ENCODE assay signal across 8 mouse cellular contexts in genomic region chr3:87859813-87860212, GRCm38 (mm10). TPM values are rescaled to one million over a fixed set of nuclear protein-coding genes. Genes with fewer than 3 reads are reported as not detected.
A peak's percentile ranks its signal among the peaks of the same experiment; 100 is the strongest.
DNase-seq lines count a peak whose midpoint lies in the region; ATAC-seq and TF ChIP-seq lines count a peak whose summit lies in the region.

No protein-coding gene starts in this region.

- peak; percentile 71 for DNase-seq in T-cell, adult 2 months (ENCODE audit: low spot score)
- DNase-seq in gastrocnemius, postnatal 10 days = peak; percentile 44
- peak; percentile 71 for DNase-seq in limb, embryonic 14.5 days (ENCODE audit: low spot score)
- peak; percentile 78 for DNase-seq in thymus, postnatal 0 days (ENCODE audit: low spot score)

- H3K9ac ChIP-seq in kidney, embryonic 14.5 days (ENCODE audit: low read depth, low read length) = no peak overlapping the region
- no peak overlapping the region for H3K9ac ChIP-seq in limb, embryonic 14.5 days (ENCODE audit: low read depth, low read length, severe bottlenecking)
- no peak overlapping the region for H3K9ac ChIP-seq in neural tube, embryonic 13.5 days

- H3K79me3 ChIP-seq in C2C12 (ENCODE audit: low read depth) = no peaks in the 10 kb centered on the region

- no peaks in the 10 kb centered on the region for H3K27me3 ChIP-seq in C2C12 (ENCODE audit: control insufficient read depth, insufficient read depth, insufficient read length)
- H3K27me3 ChIP-seq in kidney, embryonic 14.5 days (ENCODE audit: control insufficient read depth, insufficient read depth, low read length) = no peaks in the 10 kb centered on the region
- H3K27me3 ChIP-seq in limb, embryonic 14.5 days (ENCODE audit: control insufficient read depth, insufficient read depth, low read length) = no peaks in the 10 kb centered on the region
- H3K27me3 ChIP-seq in neural tube, embryonic 13.5 days = no peaks in the 10 kb centered on the region

- WGBS in kidney, embryonic 14.5 days = 26% methylated on average over 3 of the region's 3 CpGs
- WGBS in limb, embryonic 14.5 days = 34% methylated on average over 3 of the region's 3 CpGs
- 35% methylated on average over 3 of the region's 3 CpGs for WGBS in neural tube, embryonic 13.5 days

- peaks cover 59% of the 10 kb centered on the region for H3K36me3 ChIP-seq in C2C12 (ENCODE audit: control insufficient read depth, insufficient read depth)
- H3K36me3 ChIP-seq in kidney, embryonic 14.5 days (ENCODE audit: control insufficient read depth, insufficient read depth, low read length) = peaks cover 62% of the 10 kb centered on the region
- H3K36me3 ChIP-seq in limb, embryonic 14.5 days (ENCODE audit: control insufficient read depth, insufficient read depth, low read length) = peaks cover 81% of the 10 kb centered on the region
- peaks cover 72% of the 10 kb centered on the region for H3K36me3 ChIP-seq in neural tube, embryonic 13.5 days

- ATAC-seq in common myeloid progenitor, adult 5-6 weeks (replicated peaks; ENCODE audit: low read depth, poor library complexity, severe bottlenecking) = peak; percentile 92
- peak; percentile 54; the same call in 1 of the 2 replicates for ATAC-seq in kidney, embryonic 14.5 days (ENCODE audit: low FRiP score, low TSS enrichment)
- ATAC-seq in limb, embryonic 14.5 days (ENCODE audit: low FRiP score, low read depth) = peak; percentile 69; the same call in 1 of the 2 replicates
- ATAC-seq in neural tube, embryonic 13.5 days (ENCODE audit: low read depth) = 0 out of 2 replicates have a peak, but pooled peaks have one; percentile 36

- no peaks in the 10 kb centered on the region for H3K9me3 ChIP-seq in kidney, embryonic 14.5 days (ENCODE audit: control insufficient read depth, low read length)
- H3K9me3 ChIP-seq in limb, embryonic 14.5 days (ENCODE audit: control insufficient read depth, low read length) = no peaks in the 10 kb centered on the region
- no peaks in the 10 kb centered on the region for H3K9me3 ChIP-seq in neural tube, embryonic 13.5 days

- no peaks in the 10 kb centered on the region for H3K79me2 ChIP-seq in C2C12 (ENCODE audit: control insufficient read depth, insufficient read depth)

- TF ChIP-seq CTCF in C2C12 (IDR thresholded peaks at IDR 0.05; ENCODE audit: control insufficient read depth, insufficient read depth, insufficient read length) = peak; percentile 45

- no peak overlapping the region for H3ac ChIP-seq in C2C12 (ENCODE audit: control insufficient read depth, insufficient read length, low read depth)

- no peak overlapping the region for H3K4me2 ChIP-seq in kidney, embryonic 14.5 days (replicated peaks; ENCODE audit: low read depth, low read length)
- H3K4me2 ChIP-seq in limb, embryonic 14.5 days (replicated peaks; ENCODE audit: low read depth, low read length, severe bottlenecking) = no peak overlapping the region
- no peak overlapping the region for H3K4me2 ChIP-seq in neural tube, embryonic 13.5 days

- H3K27ac ChIP-seq in kidney, embryonic 14.5 days (ENCODE audit: low read depth, low read length) = no peak overlapping the region
- H3K27ac ChIP-seq in limb, embryonic 14.5 days (replicated peaks; ENCODE audit: low read depth, low read length) = no peak overlapping the region
- no peak overlapping the region for H3K27ac ChIP-seq in neural tube, embryonic 13.5 days (replicated peaks)

- no peak for TF ChIP-seq POLR2A in limb, embryonic 14.5 days (IDR thresholded peaks at IDR 0.05; ENCODE audit: borderline replicate concordance, extremely low read depth, insufficient read depth, insufficient read length)

- no peaks in the 10 kb centered on the region for H3K4me1 ChIP-seq in kidney, embryonic 14.5 days (ENCODE audit: control insufficient read depth, insufficient read depth, low read length)
- no peaks in the 10 kb centered on the region for H3K4me1 ChIP-seq in limb, embryonic 14.5 days (ENCODE audit: control insufficient read depth, insufficient read depth, low read length)
- 0 out of 2 replicates have a peak, but pooled peaks cover 4% of the 10 kb centered on the region for H3K4me1 ChIP-seq in neural tube, embryonic 13.5 days (replicated peaks)

- no peak overlapping the region for H3K4me3 ChIP-seq in C2C12 (ENCODE audit: insufficient read depth, poor library complexity, severe bottlenecking)
- H3K4me3 ChIP-seq in kidney, embryonic 14.5 days (ENCODE audit: low read length) = no peak overlapping the region
- no peak overlapping the region for H3K4me3 ChIP-seq in limb, embryonic 14.5 days (replicated peaks; ENCODE audit: low read length)
- H3K4me3 ChIP-seq in neural tube, embryonic 13.5 days = no peak overlapping the region

TF ChIP-seq in C2C12, 6 proteins besides CTCF, POLR2A, EP300 and RAD21:
- TF ChIP-seq MAX (IDR thresholded peaks at IDR 0.05) (no peak), USF1 (IDR thresholded peaks at IDR 0.05; ENCODE audit: low read depth) (no peak), FOSL1 (IDR thresholded peaks at IDR 0.05; ENCODE audit: insufficient read depth, low read length, poor library complexity, severe bottlenecking) (no peak), MYOG (IDR thresholded peaks at IDR 0.05; ENCODE audit: control insufficient read depth, extremely low read depth, insufficient read length) (no peak), MYOD1 (IDR thresholded peaks at IDR 0.05; ENCODE audit: control insufficient read depth, insufficient read length, low read depth) (no peak), CEBPB (IDR thresholded peaks at IDR 0.05; ENCODE audit: low read depth) (no peak)
TF ChIP-seq in C2C12: peak in this region for 0.

RNA-seq across cellular contexts. Expression of gene Sh2d2a, which starts 13.3 kb away (rescaled TPM):
- polyA plus RNA-seq in C2C12 (2012; fragmentation: generic; extraction: Trizol) = 0.01 TPM
- total RNA-seq in common myeloid progenitor, adult 5-6 weeks (2017) = 0.59 TPM in 1 of 2 replicates, not detected in the other
- under 1 TPM in 1 of 2 experiments, not detected in 1; 0.18 TPM for total RNA-seq in gastrocnemius, postnatal 10 days (2021)
- 0.22 TPM in 1 of 2 replicates, not detected in the other for polyA plus RNA-seq in kidney, embryonic 14.5 days (2014; fragmentation: Nextera tagmentation; extraction: Ambion mirVana)
- 0.08 and 0.18 TPM in 2 replicates for polyA plus RNA-seq in limb, embryonic 14.5 days (2012; rRNA removed)
- not detected in 2 replicates for polyA plus RNA-seq in limb, embryonic 14.5 days (2014; fragmentation: Nextera tagmentation; extraction: Ambion mirVana)
- not detected in 2 replicates for polyA plus RNA-seq in neural tube, embryonic 13.5 days (2015; fragmentation: Nextera tagmentation; extraction: Ambion mirVana)
- 101 and 108 TPM in 2 replicates for polyA plus RNA-seq in thymus, postnatal 0 days (2015; fragmentation: Nextera tagmentation; extraction: Ambion mirVana)

RNA-seq across cellular contexts. Expression of gene Prcc, which starts 25.6 kb away (rescaled TPM):
- 44.3 TPM for polyA plus RNA-seq in C2C12 (2012; fragmentation: generic; extraction: Trizol)
- 31.6 and 42.4 TPM in 2 replicates for total RNA-seq in common myeloid progenitor, adult 5-6 weeks (2017)
- total RNA-seq in gastrocnemius, postnatal 10 days (2021) = 10 to 100 TPM; 44.2 to 47.7 TPM
- polyA plus RNA-seq in kidney, embryonic 14.5 days (2014; fragmentation: Nextera tagmentation; extraction: Ambion mirVana) = 15.6 and 16.6 TPM in 2 replicates
- 48.5 and 50.6 TPM in 2 replicates for polyA plus RNA-seq in limb, embryonic 14.5 days (2012; rRNA removed)
- polyA plus RNA-seq in limb, embryonic 14.5 days (2014; fragmentation: Nextera tagmentation; extraction: Ambion mirVana) = 15.8 and 16.8 TPM in 2 replicates
- polyA plus RNA-seq in neural tube, embryonic 13.5 days (2015; fragmentation: Nextera tagmentation; extraction: Ambion mirVana) = 16.6 and 17.7 TPM in 2 replicates
- 13.9 and 14.4 TPM in 2 replicates for polyA plus RNA-seq in thymus, postnatal 0 days (2015; fragmentation: Nextera tagmentation; extraction: Ambion mirVana)

RNA-seq across cellular contexts. Expression of gene Pear1, which starts 35.7 kb away (rescaled TPM):
- polyA plus RNA-seq in C2C12 (2012; fragmentation: generic; extraction: Trizol) = 1.7 TPM
- 6.8 and 9.6 TPM in 2 replicates for total RNA-seq in common myeloid progenitor, adult 5-6 weeks (2017)
- 10 to 100 TPM; 19.6 to 19.7 TPM for total RNA-seq in gastrocnemius, postnatal 10 days (2021)
- polyA plus RNA-seq in kidney, embryonic 14.5 days (2014; fragmentation: Nextera tagmentation; extraction: Ambion mirVana) = 25.3 and 41.0 TPM in 2 replicates
- 47.2 and 65.4 TPM in 2 replicates for polyA plus RNA-seq in limb, embryonic 14.5 days (2012; rRNA removed)
- 21.5 and 27.0 TPM in 2 replicates for polyA plus RNA-seq in limb, embryonic 14.5 days (2014; fragmentation: Nextera tagmentation; extraction: Ambion mirVana)
- polyA plus RNA-seq in neural tube, embryonic 13.5 days (2015; fragmentation: Nextera tagmentation; extraction: Ambion mirVana) = 13.1 and 13.3 TPM in 2 replicates
- polyA plus RNA-seq in thymus, postnatal 0 days (2015; fragmentation: Nextera tagmentation; extraction: Ambion mirVana) = 3.5 and 3.6 TPM in 2 replicates

RNA-seq across cellular contexts. Expression of gene Hdgf, which starts 46.3 kb away (rescaled TPM):
- polyA plus RNA-seq in C2C12 (2012; fragmentation: generic; extraction: Trizol) = 279 TPM
- total RNA-seq in common myeloid progenitor, adult 5-6 weeks (2017) = 529 and 635 TPM in 2 replicates
- total RNA-seq in gastrocnemius, postnatal 10 days (2021) = 100 to 1,000 TPM; 192 to 197 TPM
- 231 and 254 TPM in 2 replicates for polyA plus RNA-seq in kidney, embryonic 14.5 days (2014; fragmentation: Nextera tagmentation; extraction: Ambion mirVana)
- polyA plus RNA-seq in limb, embryonic 14.5 days (2012; rRNA removed) = 160 and 203 TPM in 2 replicates
- polyA plus RNA-seq in limb, embryonic 14.5 days (2014; fragmentation: Nextera tagmentation; extraction: Ambion mirVana) = 260 and 268 TPM in 2 replicates
- 186 and 218 TPM in 2 replicates for polyA plus RNA-seq in neural tube, embryonic 13.5 days (2015; fragmentation: Nextera tagmentation; extraction: Ambion mirVana)
- 223 and 234 TPM in 2 replicates for polyA plus RNA-seq in thymus, postnatal 0 days (2015; fragmentation: Nextera tagmentation; extraction: Ambion mirVana)

RNA-seq across cellular contexts. Expression of gene Mrpl24, which starts 59.5 kb away (rescaled TPM):
- polyA plus RNA-seq in C2C12 (2012; fragmentation: generic; extraction: Trizol) = 69.7 TPM
- total RNA-seq in common myeloid progenitor, adult 5-6 weeks (2017) = 114 and 121 TPM in 2 replicates
- 10 to 100 TPM; 47.3 to 55.6 TPM for total RNA-seq in gastrocnemius, postnatal 10 days (2021)
- 76.7 and 81.0 TPM in 2 replicates for polyA plus RNA-seq in kidney, embryonic 14.5 days (2014; fragmentation: Nextera tagmentation; extraction: Ambion mirVana)
- polyA plus RNA-seq in limb, embryonic 14.5 days (2012; rRNA removed) = 88.6 and 124 TPM in 2 replicates
- polyA plus RNA-seq in limb, embryonic 14.5 days (2014; fragmentation: Nextera tagmentation; extraction: Ambion mirVana) = 66.2 and 75.7 TPM in 2 replicates
- polyA plus RNA-seq in neural tube, embryonic 13.5 days (2015; fragmentation: Nextera tagmentation; extraction: Ambion mirVana) = 69.5 and 73.0 TPM in 2 replicates
- 107 and 108 TPM in 2 replicates for polyA plus RNA-seq in thymus, postnatal 0 days (2015; fragmentation: Nextera tagmentation; extraction: Ambion mirVana)

Comparison
In these comparisons a context has a peak if more than half of its experiments do, and no peak if none do; other contexts are left out.
1. ATAC-seq: peak in every context shown above with its lines; median percentile 92 in common myeloid progenitor, adult 5-6 weeks; 69 in limb, embryonic 14.5 days; 54 in kidney, embryonic 14.5 days; 36 in neural tube, embryonic 13.5 days.
2. RNA of gene Sh2d2a, which starts 13.3 kb away (polyA plus RNA-seq): 101 to 108 TPM in thymus, postnatal 0 days; 0.22 TPM in kidney, embryonic 14.5 days, 0.08 to 0.18 TPM in limb, embryonic 14.5 days, not detected in neural tube, embryonic 13.5 days and 0.01 TPM in C2C12 (single experiment); every median in the first group is over 10 times any median in the second.
3. Peak in every context shown above with its lines, with median percentiles within 50 percentile points of each other: DNase-seq.